Mouse (Mus musculus) forebrain, embryonic 14.5 days (tissue): ENCODE data around the gene Bub1b. TPM values are rescaled to one million over a fixed set of nuclear protein-coding genes. Genes with fewer than 3 reads are reported as not detected.

Experiments used
- ATAC-seq: fragments of 200-750 bp; cut with Nextera tagmentation; 2 replicates; pipeline ENCODE4 v1.8.0; 2017; ENCODE audit warnings: mild to moderate bottlenecking, moderate library complexity
- DNase-seq: peaks from one replicate; pipeline ENCODE4 v3.0.0-alpha.2; 2015; ENCODE audit warnings: low spot score
- H3K27ac ChIP-seq: fragments of 300-500 bp; sonication (generic); 2 replicates; pipeline ENCODE4 v1.5.1; 2014; ENCODE audit warnings: low read depth, mild to moderate bottlenecking, control low read depth, low read length, moderate library complexity
- H3K27me3 ChIP-seq: fragments of 300-500 bp; sonication (generic); replicated peaks from 2 replicates; pipeline ENCODE4 v1.6.1; 2014; ENCODE audit warnings: low read length, control low read depth, mixed read lengths; ENCODE audit not compliant: control insufficient read depth, insufficient read depth
- H3K36me3 ChIP-seq: fragments of 300-500 bp; sonication (generic); 2 replicates; pipeline ENCODE4 v1.6.1; 2014; ENCODE audit warnings: low read length, control low read depth; ENCODE audit not compliant: control insufficient read depth, insufficient read depth
- H3K4me1 ChIP-seq: fragments of 300-500 bp; sonication (generic); 2 replicates; pipeline ENCODE4 v1.6.1; 2014; ENCODE audit warnings: antibody characterized with exemption, low read length, control low read depth; ENCODE audit not compliant: control insufficient read depth, insufficient read depth
- H3K4me2 ChIP-seq: fragments of 300-500 bp; sonication (generic); 2 replicates; pipeline ENCODE4 v1.6.1; 2014; ENCODE audit warnings: mild to moderate bottlenecking, control low read depth, low read length
- H3K4me3 ChIP-seq: fragments of 300-500 bp; sonication (generic); 2 replicates; pipeline ENCODE4 v1.5.1; 2014; ENCODE audit warnings: low read depth, low read length, control low read depth
- H3K9ac ChIP-seq: fragments of 300-500 bp; sonication (generic); 2 replicates; pipeline ENCODE4 v1.6.1; 2014; ENCODE audit warnings: mild to moderate bottlenecking, low read length, control low read depth, moderate library complexity
- H3K9me3 ChIP-seq: fragments of 300-500 bp; sonication (generic); replicated peaks from 2 replicates; pipeline ENCODE4 v1.6.1; 2016; ENCODE audit warnings: low read length, control low read depth, mixed read lengths; ENCODE audit not compliant: control insufficient read depth
- WGBS: fragments of 180-500 bp; shearing (Covaris S2); extraction: QIAGEN DNeasy Blood & Tissue Kit; methylation state at CpG from one replicate; pipeline ENCODE4 v1.1.7; 2014; 5-methylcytosine and 5-hydroxymethylcytosine counted together
- polyA plus RNA-seq: library from polyadenylated mRNA; unstranded; fragments of >200 nt; fragmentation: Nextera tagmentation; extraction: Ambion mirVana; gene quantifications from 2 replicates; pipeline ENCODE4 v1.2.1, GENCODE M21; 2014

Bub1b gene
- polyA plus RNA-seq, 1 experiment from 2014 or later: 47.5 TPM

- WGBS: 88% methylated on average over 5 of the region's 5 CpGs
- no peak for ATAC-seq
- 0 out of 2 replicates have a peak, but pooled peaks cover 3% of the 10 kb centered on the region for H3K27me3 ChIP-seq
- H3K9me3 ChIP-seq: no peaks in the 10 kb centered on the region
- no peaks in the 10 kb centered on the region for H3K36me3 ChIP-seq
- no peak overlapping the region for H3K4me2 ChIP-seq
- H3K27ac ChIP-seq: no peak overlapping the region
- H3K4me1 ChIP-seq: peaks cover 12% of the 10 kb centered on the region
- no peak overlapping the region for H3K9ac ChIP-seq
- no peak for DNase-seq
- H3K4me3 ChIP-seq: no peak overlapping the region
These were observed 69.2 kb downstream of the Bub1b start for GRCm38 (mm10) chr2:118667181-118667580.

GRCm38 (mm10) chr2:118669245-118669644 lies 71.2 kb downstream of the Bub1b start:
- H3K4me2 ChIP-seq: no peak overlapping the region
- H3K36me3 ChIP-seq: no peaks in the 10 kb centered on the region
- 0 out of 2 replicates have a peak, but pooled peaks cover 1% of the 10 kb centered on the region for H3K27me3 ChIP-seq
- no peak for ATAC-seq
- H3K4me1 ChIP-seq: peaks cover 5% of the 10 kb centered on the region
- no peak overlapping the region for H3K9ac ChIP-seq
- no peak overlapping the region for H3K4me3 ChIP-seq
- no peak overlapping the region for H3K27ac ChIP-seq
- H3K9me3 ChIP-seq: no peaks in the 10 kb centered on the region
- WGBS: 67% methylated on average over 6 of the region's 6 CpGs
- no peak for DNase-seq

- H3K4me2 ChIP-seq: no peak overlapping the region
- no peaks in the 10 kb centered on the region for H3K9me3 ChIP-seq
- no peak for ATAC-seq
- H3K4me1 ChIP-seq: peaks cover 5% of the 10 kb centered on the region
- H3K9ac ChIP-seq: no peak overlapping the region
- WGBS: 38% methylated on average over 2 of the region's 2 CpGs
- no peaks in the 10 kb centered on the region for H3K36me3 ChIP-seq
- peaks cover 7% of the 10 kb centered on the region; the same call in 1 of the 2 replicates for H3K27me3 ChIP-seq
- H3K27ac ChIP-seq: no peak overlapping the region
- no peak for DNase-seq
- H3K4me3 ChIP-seq: no peak overlapping the region
These were observed 71.8 kb downstream of the Bub1b start for GRCm38 (mm10) chr2:118669785-118670184.

GRCm38 (mm10) chr2:118671728-118672127 lies 73.7 kb downstream of the Bub1b start:
- ATAC-seq: no peak
- H3K27me3 ChIP-seq: peaks cover 21% of the 10 kb centered on the region
- no peak overlapping the region for H3K27ac ChIP-seq

DNA sequence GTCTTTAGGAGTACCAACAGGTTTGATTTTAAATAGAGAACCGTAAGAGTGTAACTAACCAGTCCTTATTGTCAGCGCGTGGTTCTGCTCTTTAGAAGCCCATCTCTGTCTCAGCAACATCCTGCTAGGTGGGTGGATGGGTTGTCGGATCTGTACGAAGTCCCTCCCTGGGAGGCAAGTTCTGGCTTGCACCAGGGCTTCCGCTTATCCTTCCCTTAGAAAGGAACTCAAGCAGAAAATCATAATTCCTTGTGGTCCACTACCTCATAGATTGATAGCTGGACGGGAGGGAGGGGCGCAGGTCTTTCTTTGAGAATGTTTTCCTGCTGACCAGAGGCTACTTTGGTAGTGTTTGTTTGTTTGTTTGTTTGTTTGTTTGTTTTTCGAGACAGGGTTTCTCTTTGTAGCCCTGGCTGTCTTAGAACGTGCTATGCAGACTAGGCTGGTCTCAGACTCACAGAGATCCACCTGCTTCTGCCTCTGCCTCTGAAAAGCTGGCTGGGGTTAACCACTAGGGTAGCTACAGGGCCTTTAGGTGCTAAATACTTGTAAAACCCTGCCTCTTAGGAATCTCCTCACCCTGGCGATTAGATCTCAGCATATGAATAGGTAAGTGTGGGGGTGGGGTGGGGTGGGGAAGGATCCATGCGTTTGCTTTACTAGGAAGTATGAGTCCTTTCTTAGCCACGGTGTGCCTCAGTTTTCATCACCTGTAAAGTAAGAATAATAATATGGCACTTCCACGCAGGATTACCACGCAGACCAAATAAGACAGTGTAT lies 75.9 kb downstream of the Bub1b start:
- Histone ChIP-seq H3K4me1 (peaks cover 12% of the 10 kb centered on the region; the same call in 1 of the 2 replicates), H3K27me3 (peaks cover 42% of the 10 kb centered on the region)
- WGBS: 18% methylated on average over 15 of the region's 15 CpGs

More at GRCm38 (mm10) chr2:118671728-118672127, 73.7 kb downstream of the Bub1b start:
- H3K36me3 ChIP-seq: no peaks in the 10 kb centered on the region
- no peak for DNase-seq
- H3K4me1 ChIP-seq: peaks cover 3% of the 10 kb centered on the region; the same call in 1 of the 2 replicates
- 84% methylated on average over 1 of the region's 1 CpGs for WGBS
- H3K4me2 ChIP-seq: no peak overlapping the region
- H3K4me3 ChIP-seq: no peak overlapping the region
- H3K9me3 ChIP-seq: no peaks in the 10 kb centered on the region
- H3K9ac ChIP-seq: no peak overlapping the region

DNA sequence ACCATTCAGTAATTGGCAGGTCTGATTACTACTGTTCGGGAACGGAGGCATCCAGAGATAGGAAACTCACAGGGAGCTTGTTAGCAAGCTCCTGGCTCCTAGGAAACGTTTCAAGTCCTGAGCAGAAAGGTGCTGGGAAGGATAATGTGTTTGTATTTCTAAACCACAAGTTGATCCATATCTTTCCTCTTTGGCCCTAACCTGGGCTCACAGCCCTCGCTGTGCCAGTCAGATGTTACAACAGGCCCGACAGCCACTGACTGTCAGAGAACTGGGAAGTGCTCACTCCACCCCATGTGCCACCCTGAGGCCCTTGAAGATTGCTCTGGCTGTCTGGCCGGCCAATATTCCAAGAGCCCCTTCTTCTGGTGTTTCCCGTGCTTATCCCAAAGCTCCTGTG lies 76.5 kb downstream of the Bub1b start:
- Histone ChIP-seq H3K36me3 (no peaks in the 10 kb centered on the region), H3K4me2 (no peak overlapping the region), H3K4me3 (no peak overlapping the region), H3K9me3 (no peaks in the 10 kb centered on the region), H3K9ac (no peak overlapping the region), H3K27ac (no peak overlapping the region), H3K27me3 (peaks cover 44% of the 10 kb centered on the region), H3K4me1 (peaks cover 12% of the 10 kb centered on the region; the same call in 1 of the 2 replicates)
- DNase-seq (no peak), ATAC-seq (no peak)
- WGBS: 14% methylated on average over 7 of the region's 7 CpGs

More for the DNA sequence above, 75.9 kb downstream of the Bub1b start:
- Histone ChIP-seq H3K27ac (no peak overlapping the region), H3K9ac (no peak overlapping the region), H3K9me3 (no peaks in the 10 kb centered on the region), H3K36me3 (no peaks in the 10 kb centered on the region), H3K4me2 (no peak overlapping the region), H3K4me3 (no peak overlapping the region)
- ATAC-seq (no peak), DNase-seq (no peak)

GRCm38 (mm10) chr2:118676839-118677741 lies 79.1 kb downstream of the Bub1b start:
- peak overlapping the region; percentile 96 for H3K4me2 ChIP-seq
- peak overlapping the region; percentile 52 for H3K4me3 ChIP-seq
- no peaks in the 10 kb centered on the region for H3K9me3 ChIP-seq
- H3K27me3 ChIP-seq: peaks cover 44% of the 10 kb centered on the region
- peaks cover 12% of the 10 kb centered on the region; the same call in 1 of the 2 replicates for H3K4me1 ChIP-seq
- no peaks in the 10 kb centered on the region for H3K36me3 ChIP-seq
- peak; percentile 50 for DNase-seq
- 1% methylated on average over 83 of the region's 89 CpGs for WGBS
- ATAC-seq: peak; percentile 68
- H3K27ac ChIP-seq: no peak overlapping the region
- peak overlapping the region; percentile 68 for H3K9ac ChIP-seq

DNA sequence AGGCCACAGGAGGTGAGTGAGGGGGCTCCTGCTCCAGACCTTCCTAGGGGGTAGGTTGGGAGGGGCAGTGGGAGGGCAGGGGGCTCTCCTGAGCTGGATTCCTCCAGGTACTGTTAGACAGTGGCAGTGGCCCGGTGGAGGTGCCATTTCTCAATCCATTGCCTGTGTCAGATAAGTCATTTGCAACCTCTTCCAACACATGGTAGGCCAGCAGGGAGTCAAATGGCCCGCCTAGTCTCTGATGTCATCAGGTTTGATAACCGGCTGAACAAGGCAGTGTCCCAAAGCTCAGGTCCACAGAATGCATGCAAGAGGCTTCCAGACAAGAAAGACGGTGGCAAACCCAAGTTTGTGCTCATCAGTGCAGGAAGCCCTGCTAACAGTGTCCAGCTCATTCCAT lies 79.8 kb downstream of the Bub1b start:
- ATAC-seq (0 out of 2 replicates have a peak, but pooled peaks have one; percentile 11), DNase-seq (no peak)
- no peaks in the 10 kb centered on the region for H3K36me3 ChIP-seq
- peak overlapping the region; percentile 96 for H3K4me2 ChIP-seq
- 18% methylated on average over 4 of the region's 4 CpGs for WGBS
- peak overlapping the region; percentile 68 for H3K9ac ChIP-seq
- peak overlapping the region; percentile 52 for H3K4me3 ChIP-seq
- H3K27me3 ChIP-seq: peaks cover 44% of the 10 kb centered on the region
- H3K4me1 ChIP-seq: peaks cover 12% of the 10 kb centered on the region; the same call in 1 of the 2 replicates
- H3K9me3 ChIP-seq: no peaks in the 10 kb centered on the region
- H3K27ac ChIP-seq: no peak overlapping the region
